Comparison of ENCODE assay signal across 21 mouse cellular contexts in genomic region chr15:76972661-76973060, GRCm38 (mm10). TPM values are rescaled to one million over a fixed set of nuclear protein-coding genes. Genes with fewer than 3 reads are reported as not detected.
A peak's percentile ranks its signal among the peaks of the same experiment; 100 is the strongest.
DNase-seq lines count a peak whose midpoint lies in the region; ATAC-seq lines count a peak whose summit lies in the region.
"Had no signal": no experiment of that assay in that cellular context is flagged by ENCODE, and none has a peak within 500 bp of the region (broad histone marks: within the 10 kb centered on the region; RNA-seq: fewer than 3 reads in every experiment).

No protein-coding gene starts in this region.

- DNase-seq in heart, adult 11 months: peak; percentile 84
- DNase-seq in heart, postnatal 10 days: no peak
- peak; percentile 73 for DNase-seq in midbrain, embryonic 11.5 days (ENCODE audit: low spot score, missing footprints)
- peak; percentile 40 for DNase-seq in ZHBTc4 (ENCODE audit: low read depth, low spot score)
- DNase-seq: adrenal gland, adult 2 months; adrenal gland, adult 8-10 months; adrenal gland, postnatal 10 days; adrenal gland, postnatal 14 days; adrenal gland, postnatal 25 days; adrenal gland, postnatal 36 days; B cell, adult 2 months; cerebellum, adult 11 months; cerebellum, adult 11-12 months; cerebellum, adult 18-20 months; cerebellum, adult 2 months had no signal

- no peak overlapping the region for H3K9ac ChIP-seq in midbrain, embryonic 11.5 days (ENCODE audit: low read length)
- no peak overlapping the region for H3K9ac ChIP-seq in midbrain, embryonic 16.5 days (ENCODE audit: low read depth, low read length)
- H3K9ac ChIP-seq in hindbrain, embryonic 16.5 days (ENCODE audit: low read depth, low read length): no peak overlapping the region

- no peak overlapping the region for H3K4me3 ChIP-seq in midbrain, embryonic 11.5 days (ENCODE audit: low read depth, low read length)
- no peak overlapping the region for H3K4me3 ChIP-seq in midbrain, embryonic 16.5 days (ENCODE audit: low read depth, low read length)
- no peak overlapping the region for H3K4me3 ChIP-seq in hindbrain, embryonic 16.5 days (ENCODE audit: low read length)

- H3K4me2 ChIP-seq in midbrain, embryonic 11.5 days: no peak overlapping the region
- no peak overlapping the region for H3K4me2 ChIP-seq in midbrain, embryonic 16.5 days (ENCODE audit: low read length)
- H3K4me2 ChIP-seq in hindbrain, embryonic 16.5 days (ENCODE audit: low read length): no peak overlapping the region

- no peaks in the 10 kb centered on the region for H3K27me3 ChIP-seq in midbrain, embryonic 11.5 days (ENCODE audit: control insufficient read depth, insufficient read depth, low read length)
- no peaks in the 10 kb centered on the region for H3K27me3 ChIP-seq in midbrain, embryonic 16.5 days (ENCODE audit: control insufficient read depth, insufficient read depth, low read depth, low read length)
- no peaks in the 10 kb centered on the region for H3K27me3 ChIP-seq in hindbrain, embryonic 16.5 days (replicated peaks; ENCODE audit: control insufficient read depth, insufficient read depth, low read length)

- no peak overlapping the region for H3K27ac ChIP-seq in midbrain, embryonic 11.5 days (ENCODE audit: low read depth, low read length)
- H3K27ac ChIP-seq in midbrain, embryonic 16.5 days (ENCODE audit: low read length): no peak overlapping the region
- H3K27ac ChIP-seq in hindbrain, embryonic 16.5 days (ENCODE audit: low read depth, low read length): no peak overlapping the region

- H3K4me1 ChIP-seq in midbrain, embryonic 11.5 days (ENCODE audit: control insufficient read depth, insufficient read depth, low read length): peaks cover 7% of the 10 kb centered on the region
- peaks cover 4% of the 10 kb centered on the region; the same call in 1 of the 2 replicates for H3K4me1 ChIP-seq in midbrain, embryonic 16.5 days (ENCODE audit: control insufficient read depth, insufficient read depth, low read length)
- H3K4me1 ChIP-seq in hindbrain, embryonic 16.5 days (ENCODE audit: control insufficient read depth, insufficient read depth, low read depth, low read length): peaks cover 4% of the 10 kb centered on the region; the same call in 1 of the 2 replicates

- ATAC-seq in midbrain, embryonic 11.5 days (ENCODE audit: low FRiP score): no peak
- no peak for ATAC-seq in midbrain, embryonic 16.5 days
- ATAC-seq in hindbrain, embryonic 16.5 days: no peak
- ATAC-seq: activated CD4-positive, CD25-positive, alpha-beta regulatory T cell, adult 4 months; CD4-positive, CD25-positive, alpha-beta regulatory T cell, adult 4 months; Patski had no signal

- H3K36me3 ChIP-seq in midbrain, embryonic 11.5 days (ENCODE audit: control insufficient read depth, insufficient read depth, low read length): no peaks in the 10 kb centered on the region
- H3K36me3 ChIP-seq in midbrain, embryonic 16.5 days (ENCODE audit: control insufficient read depth, insufficient read depth, low read length): no peaks in the 10 kb centered on the region
- H3K36me3 ChIP-seq in hindbrain, embryonic 16.5 days (ENCODE audit: control insufficient read depth, insufficient read depth, low read length): no peaks in the 10 kb centered on the region
- H3K36me3 ChIP-seq: G1E had no signal

- intact Hi-C loops in heart, postnatal 10 days (cut with DNase I): loop anchor here (5.0 kb wide), 3 partner anchors 35 to 395 kb away; no protein-coding TSS in a partner anchor

- 87% methylated on average over 4 of the region's 4 CpGs for WGBS in midbrain, embryonic 11.5 days
- 86% methylated on average over 4 of the region's 4 CpGs for WGBS in midbrain, embryonic 16.5 days
- WGBS in hindbrain, embryonic 16.5 days: 89% methylated on average over 4 of the region's 4 CpGs

- no peaks in the 10 kb centered on the region for H3K9me3 ChIP-seq in midbrain, embryonic 11.5 days (ENCODE audit: control insufficient read depth, low read length)
- H3K9me3 ChIP-seq in midbrain, embryonic 16.5 days (replicated peaks; ENCODE audit: control insufficient read depth, low read length, poor library complexity, severe bottlenecking): no peaks in the 10 kb centered on the region
- H3K9me3 ChIP-seq in hindbrain, embryonic 16.5 days (ENCODE audit: control insufficient read depth, low read length): no peaks in the 10 kb centered on the region
- H3K9me3 ChIP-seq: G1E had no signal

RNA-seq across cellular contexts. Expression of gene 1110038F14Rik, which starts 24.4 kb away (rescaled TPM):
- 10 to 100 TPM; 25.8 to 26.2 TPM for total RNA-seq in heart, postnatal 10 days (2021)
- 59.2 and 72.4 TPM in 2 replicates for polyA plus RNA-seq in midbrain, embryonic 11.5 days (2014; fragmentation: Nextera tagmentation; extraction: Ambion mirVana)
- polyA plus RNA-seq in midbrain, embryonic 16.5 days (2015; fragmentation: Nextera tagmentation; extraction: Ambion mirVana): 42.8 and 43.2 TPM in 2 replicates
- polyA plus RNA-seq in hindbrain, embryonic 16.5 days (2015; fragmentation: Nextera tagmentation; extraction: Ambion mirVana): 42.6 and 43.2 TPM in 2 replicates

RNA-seq across cellular contexts. Expression of gene Zfp647, which starts 47.4 kb away (rescaled TPM):
- 1 to 10 TPM; 3.9 to 5.0 TPM for total RNA-seq in heart, postnatal 10 days (2021)
- polyA plus RNA-seq in midbrain, embryonic 11.5 days (2014; fragmentation: Nextera tagmentation; extraction: Ambion mirVana): 26.5 and 28.6 TPM in 2 replicates
- polyA plus RNA-seq in midbrain, embryonic 16.5 days (2015; fragmentation: Nextera tagmentation; extraction: Ambion mirVana): 21.7 and 23.0 TPM in 2 replicates
- 18.7 and 18.9 TPM in 2 replicates for polyA plus RNA-seq in hindbrain, embryonic 16.5 days (2015; fragmentation: Nextera tagmentation; extraction: Ambion mirVana)

Comparison
In these comparisons a context has a peak if more than half of its experiments do, and no peak if none do; other contexts are left out.
1. DNase-seq: peak in heart, adult 11 months (single experiment), midbrain, embryonic 11.5 days (single experiment) and ZHBTc4 (single experiment); none in heart, postnatal 10 days (0 of 2).